Mouse (Mus musculus): ENCODE results near the gene Stra6l. TPM values are rescaled to one million over a fixed set of nuclear protein-coding genes. Genes with fewer than 3 reads are reported as not detected.

Gene Stra6l
- polyA plus RNA-seq (2015; fragmentation: Nextera tagmentation; extraction: Ambion mirVana), result 0.14 and 0.21 TPM in 2 replicates

- DNase-seq (ENCODE audit: low spot score), result no peak
These were observed at the start of gene Stra6l for GRCm38 (mm10) chr4:45848109-45848824. Gene Stra6l, plus strand, starts transcription at chr4:45848664.

- peak; percentile 39 for DNase-seq (ENCODE audit: low spot score)
These were observed 49.5 kb upstream of the Stra6l start, which contains the start of gene Aldh1b1 for GRCm38 (mm10) chr4:45798964-45799363. Gene Aldh1b1, plus strand, starts transcription at chr4:45799022.

- DNase-seq (ENCODE audit: low spot score), result no peak
These were observed 48.4 kb upstream of the Stra6l start for GRCm38 (mm10) chr4:45799956-45800537.

- no peak for DNase-seq (ENCODE audit: low spot score)
These were observed 45.6 kb upstream of the Stra6l start for GRCm38 (mm10) chr4:45802900-45803299.

- DNase-seq (ENCODE audit: low spot score), result no peak
These were observed 40.4 kb upstream of the Stra6l start for GRCm38 (mm10) chr4:45808034-45808433.

GRCm38 (mm10) chr4:45811250-45811649, 37.2 kb upstream of the Stra6l start:
- DNase-seq (ENCODE audit: low spot score), result no peak

GRCm38 (mm10) chr4:45815542-45815941, 32.9 kb upstream of the Stra6l start:
- DNase-seq (ENCODE audit: low spot score), result peak; percentile 20

GRCm38 (mm10) chr4:45818814-45819207, 29.7 kb upstream of the Stra6l start:
- no peak for DNase-seq (ENCODE audit: low spot score)

- DNase-seq (ENCODE audit: low spot score), result no peak
These were observed 29.1 kb upstream of the Stra6l start for GRCm38 (mm10) chr4:45819208-45819931.

- DNase-seq (ENCODE audit: low spot score), result peak; percentile 65
These were observed 28.2 kb upstream of the Stra6l start for GRCm38 (mm10) chr4:45820074-45820830.

- DNase-seq (ENCODE audit: low spot score), result no peak
These were observed 26.5 kb upstream of the Stra6l start for GRCm38 (mm10) chr4:45821995-45822394.

GRCm38 (mm10) chr4:45822781-45823575, 25.5 kb upstream of the Stra6l start:
- no peak for DNase-seq (ENCODE audit: low spot score)

GRCm38 (mm10) chr4:45824049-45824760, 24.3 kb upstream of the Stra6l start:
- no peak for DNase-seq (ENCODE audit: low spot score)

- DNase-seq (ENCODE audit: low spot score), result no peak
These were observed 23.5 kb upstream of the Stra6l start for GRCm38 (mm10) chr4:45824761-45825556.

GRCm38 (mm10) chr4:45826275-45827040, 22.0 kb upstream of the Stra6l start, which contains the start of gene Igfbpl1:
Gene Igfbpl1, minus strand, starts transcription at chr4:45826923.
- no peak for DNase-seq (ENCODE audit: low spot score)

- no peak for DNase-seq (ENCODE audit: low spot score)
These were observed 18.3 kb upstream of the Stra6l start for GRCm38 (mm10) chr4:45829907-45830759.

- no peak for DNase-seq (ENCODE audit: low spot score)
These were observed 16.5 kb upstream of the Stra6l start for GRCm38 (mm10) chr4:45831996-45832395.

Measured in thymus, postnatal 0 days (tissue).